ENCODE assay signal across 1 mouse cellular context in the genomic region with DNA sequence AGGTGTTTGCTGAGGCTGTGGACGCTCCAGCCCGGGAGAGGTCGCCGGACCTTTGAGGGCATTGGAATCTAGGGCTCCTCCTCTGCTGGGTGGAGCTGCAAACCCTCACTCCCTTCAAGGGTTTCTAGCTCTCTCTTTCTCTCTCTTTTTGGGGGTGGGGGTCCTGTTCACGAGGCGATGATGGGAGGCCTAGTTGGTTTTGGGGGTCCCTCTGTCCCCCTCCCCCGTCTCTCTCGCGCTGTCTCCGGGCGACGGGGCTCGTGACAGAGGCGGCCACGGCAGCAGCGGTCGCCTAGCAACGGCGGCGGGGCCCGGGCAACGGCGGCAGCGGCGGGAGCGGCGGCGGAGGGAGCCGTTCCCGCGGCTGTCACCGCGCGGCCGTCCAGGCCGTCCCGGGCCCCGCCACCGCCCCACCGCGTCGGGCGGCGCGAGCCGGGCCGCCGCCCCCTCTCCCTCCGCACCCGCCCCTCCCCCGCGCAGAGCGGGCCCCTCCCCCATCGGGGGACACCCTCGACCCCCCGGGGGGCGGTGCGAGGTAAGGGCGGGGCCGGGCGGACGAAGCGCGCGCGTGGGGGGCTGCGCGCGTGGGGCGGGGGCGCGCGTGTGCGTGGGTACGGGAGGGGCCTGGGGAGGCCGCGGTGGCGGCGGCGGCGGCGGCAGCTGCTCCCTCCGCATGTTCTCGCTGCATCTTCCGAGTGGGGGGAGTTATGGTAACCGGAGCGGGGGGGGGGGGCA.
TF ChIP-seq lines count a peak whose summit lies in the region.

No protein-coding gene starts in this region.

TF ChIP-seq in MEL, 35 proteins besides CTCF, POLR2A, EP300 and RAD21:
- TF ChIP-seq USF1 (IDR thresholded peaks at IDR 0.05; ENCODE audit: low read depth, low read length) (0 out of 2 replicates have a peak, but pooled peaks have one; percentile 27), SIN3A (IDR thresholded peaks at IDR 0.05; ENCODE audit: low read length) (peak; percentile 42), MXI1 (IDR thresholded peaks at IDR 0.05; ENCODE audit: low read depth, low read length) (peak; percentile 77), BHLHE40 (IDR thresholded peaks at IDR 0.05; ENCODE audit: borderline replicate concordance, low read depth, low read length) (no peak)
